Mouse (Mus musculus) gastrocnemius, postnatal 4 days (tissue): ENCODE results near the gene Rin1. TPM values are rescaled to one million over a fixed set of nuclear protein-coding genes. Genes with fewer than 3 reads are reported as not detected.
"Not testable (repeated sequence)": the region's sequence is repeated elsewhere in the genome, so short reads cannot be mapped to it uniquely, and the experiment has no call there.

ENCODE experiments used
- DNase-seq, 2 experiments: peaks; one replicate each; pipeline ENCODE4 v3.0.0; 2021 to 2022; ENCODE audit warnings: low spot score in 2 of 2, mixed read lengths in 2 of 2
- total RNA-seq, 2 experiments: library from RNA; stranded (reverse); gene quantifications; 2 replicates each; pipeline ENCODE4 v1.2.3; 2021

Rin1 gene
- total RNA-seq, 2 experiments from 2014 or later = 3.4 to 3.5 TPM

DNA sequence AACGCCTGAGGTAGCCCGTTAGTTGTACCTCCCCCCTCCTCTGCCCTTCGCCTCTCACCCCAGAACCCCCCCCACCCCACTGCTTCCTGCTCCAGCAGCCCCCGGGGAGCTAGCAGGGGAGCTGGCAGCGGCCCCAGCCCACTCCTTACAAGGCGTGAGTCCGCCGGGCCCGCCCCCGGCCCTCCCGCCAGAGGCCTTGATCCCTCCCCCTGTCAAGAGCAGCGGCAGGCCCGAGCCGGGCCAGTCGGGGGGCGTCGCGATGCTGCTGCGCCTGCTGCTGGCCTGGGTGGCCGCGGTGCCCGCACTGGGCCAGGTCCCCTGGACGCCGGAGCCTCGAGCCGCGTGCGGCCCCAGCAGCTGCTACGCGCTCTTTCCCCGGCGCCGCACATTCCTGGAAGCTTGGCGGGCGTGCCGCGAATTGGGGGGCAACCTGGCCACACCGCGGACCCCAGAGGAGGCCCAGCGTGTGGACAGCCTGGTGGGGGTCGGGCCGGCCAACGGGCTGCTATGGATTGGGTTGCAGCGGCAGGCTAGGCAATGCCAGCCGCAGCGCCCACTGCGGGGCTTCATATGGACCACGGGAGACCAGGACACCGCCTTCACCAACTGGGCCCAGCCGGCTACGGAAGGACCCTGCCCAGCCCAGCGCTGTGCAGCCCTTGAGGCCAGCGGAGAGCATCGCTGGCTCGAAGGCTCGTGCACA is 17.7 kb downstream of the Rin1 start, which contains the start of gene Cd248:
TSS of gene Cd248 (plus strand) at position 212 of the 703 bp plus-strand sequence.
- peak; percentile 80 to 88 for DNase-seq

DNA sequence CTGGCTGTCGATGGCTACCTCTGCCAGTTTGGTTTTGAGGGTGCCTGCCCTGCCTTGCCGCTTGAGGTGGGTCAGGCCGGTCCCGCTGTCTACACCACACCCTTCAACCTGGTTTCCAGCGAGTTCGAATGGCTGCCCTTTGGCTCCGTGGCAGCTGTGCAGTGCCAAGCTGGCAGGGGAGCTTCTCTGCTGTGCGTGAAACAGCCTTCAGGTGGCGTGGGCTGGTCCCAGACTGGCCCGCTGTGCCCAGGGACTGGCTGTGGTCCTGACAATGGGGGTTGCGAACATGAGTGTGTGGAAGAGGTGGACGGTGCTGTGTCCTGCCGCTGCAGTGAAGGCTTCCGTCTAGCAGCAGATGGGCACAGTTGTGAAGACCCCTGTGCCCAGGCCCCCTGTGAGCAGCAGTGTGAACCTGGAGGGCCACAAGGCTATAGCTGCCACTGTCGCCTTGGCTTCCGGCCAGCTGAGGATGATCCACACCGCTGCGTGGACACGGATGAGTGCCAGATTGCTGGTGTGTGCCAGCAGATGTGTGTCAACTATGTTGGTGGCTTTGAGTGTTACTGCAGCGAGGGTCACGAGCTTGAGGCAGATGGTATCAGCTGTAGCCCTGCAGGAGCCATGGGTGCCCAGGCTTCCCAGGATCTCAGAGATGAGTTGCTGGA is 18.4 kb downstream of the Rin1 start:
- DNase-seq = no peak

DNA sequence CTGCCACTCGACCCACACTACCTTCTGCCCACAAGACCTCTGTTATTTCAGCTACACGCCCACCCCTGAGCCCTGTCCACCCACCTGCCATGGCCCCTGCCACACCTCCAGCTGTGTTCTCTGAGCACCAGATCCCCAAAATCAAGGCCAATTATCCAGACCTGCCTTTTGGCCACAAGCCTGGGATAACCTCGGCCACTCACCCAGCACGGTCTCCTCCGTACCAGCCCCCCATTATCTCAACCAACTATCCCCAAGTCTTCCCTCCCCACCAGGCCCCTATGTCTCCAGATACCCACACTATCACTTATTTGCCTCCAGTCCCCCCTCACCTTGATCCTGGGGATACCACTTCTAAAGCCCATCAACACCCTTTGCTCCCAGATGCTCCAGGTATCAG is 19.2 kb downstream of the Rin1 start:
- no peak for DNase-seq

DNA sequence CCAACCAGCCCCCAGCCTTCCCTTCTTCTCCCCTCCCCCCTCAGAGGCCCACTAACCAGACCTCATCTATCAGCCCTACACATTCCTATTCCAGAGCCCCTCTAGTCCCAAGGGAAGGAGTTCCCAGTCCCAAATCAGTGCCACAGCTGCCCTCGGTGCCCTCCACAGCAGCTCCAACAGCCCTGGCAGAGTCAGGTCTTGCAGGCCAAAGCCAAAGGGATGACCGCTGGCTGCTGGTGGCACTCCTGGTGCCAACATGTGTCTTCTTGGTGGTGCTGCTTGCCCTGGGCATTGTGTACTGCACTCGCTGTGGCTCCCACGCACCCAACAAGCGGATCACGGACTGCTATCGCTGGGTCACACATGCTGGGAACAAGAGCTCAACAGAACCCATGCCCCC is 19.7 kb downstream of the Rin1 start:
- no peak for DNase-seq

- DNase-seq = no peak
Measured at GRCm38 (mm10) chr19:5071077-5071476, 20.8 kb downstream of the Rin1 start.

DNA sequence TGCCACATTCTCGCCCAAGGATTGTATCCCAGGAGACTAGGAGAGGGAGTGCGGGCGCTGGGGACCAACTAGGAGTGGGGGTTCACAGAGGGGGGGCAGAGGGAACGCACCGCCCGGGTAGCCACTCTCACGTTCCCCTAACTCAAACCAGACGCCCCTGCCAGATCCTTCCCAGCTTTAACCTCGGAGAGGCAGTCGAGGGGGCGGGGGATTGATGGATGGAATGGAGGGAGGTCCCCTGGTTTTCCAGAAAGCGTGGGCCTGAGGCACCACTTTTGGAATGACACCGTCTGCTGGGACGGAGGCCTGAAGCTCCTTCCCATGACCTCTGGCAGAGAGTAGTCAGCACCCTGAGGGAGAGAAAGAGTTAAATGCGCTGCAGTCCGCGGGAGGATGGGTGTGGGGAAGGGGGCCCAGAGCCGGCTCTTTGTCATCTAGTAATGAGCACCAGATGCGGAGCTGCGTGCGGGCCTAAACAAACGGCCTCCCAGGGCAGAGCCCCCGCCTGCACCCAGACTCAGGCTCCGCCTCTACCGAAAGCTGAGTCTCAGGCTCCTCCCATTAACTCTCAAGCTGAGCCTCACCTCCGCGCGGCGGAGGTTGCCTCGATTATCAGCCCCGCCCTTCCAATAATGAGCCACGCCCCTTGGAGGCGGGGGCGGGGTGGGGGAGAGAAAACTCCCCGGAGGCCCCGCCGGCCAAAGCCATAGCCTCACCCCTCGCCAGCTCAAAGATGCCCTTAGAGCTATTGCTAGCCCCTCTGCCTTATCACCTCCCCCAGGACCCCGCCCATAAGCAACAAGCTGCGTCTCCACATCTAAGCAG is 21.5 kb downstream of the Rin1 start:
- DNase-seq = peak; percentile 49 to 75

GRCm38 (mm10) chr19:5072389-5073019 is 22.2 kb downstream of the Rin1 start:
- no peak for DNase-seq

- no peak for DNase-seq
Measured at GRCm38 (mm10) chr19:5073028-5073427, 22.7 kb downstream of the Rin1 start.

- no peak for DNase-seq
Measured at GRCm38 (mm10) chr19:5073518-5073917, 23.2 kb downstream of the Rin1 start.

DNA sequence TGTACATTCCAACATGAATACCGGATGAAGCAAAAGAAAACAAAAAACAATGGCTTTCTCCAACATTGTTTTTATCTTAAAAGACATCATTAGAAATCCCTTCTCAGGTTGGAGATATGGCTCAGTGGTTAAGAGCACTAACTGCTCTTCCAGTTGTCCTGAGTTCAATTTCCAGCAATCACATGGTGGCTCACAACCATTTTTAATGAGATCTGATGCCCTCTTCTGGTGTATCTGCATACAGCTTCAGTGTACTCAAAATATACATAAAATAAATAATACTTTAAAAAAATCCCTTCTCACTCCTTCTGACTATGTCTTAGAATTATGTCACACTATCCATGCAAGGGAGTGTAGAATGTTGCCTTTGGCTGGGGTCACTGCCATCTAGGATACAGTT is 29.0 kb downstream of the Rin1 start:
- DNase-seq = no peak

DNA sequence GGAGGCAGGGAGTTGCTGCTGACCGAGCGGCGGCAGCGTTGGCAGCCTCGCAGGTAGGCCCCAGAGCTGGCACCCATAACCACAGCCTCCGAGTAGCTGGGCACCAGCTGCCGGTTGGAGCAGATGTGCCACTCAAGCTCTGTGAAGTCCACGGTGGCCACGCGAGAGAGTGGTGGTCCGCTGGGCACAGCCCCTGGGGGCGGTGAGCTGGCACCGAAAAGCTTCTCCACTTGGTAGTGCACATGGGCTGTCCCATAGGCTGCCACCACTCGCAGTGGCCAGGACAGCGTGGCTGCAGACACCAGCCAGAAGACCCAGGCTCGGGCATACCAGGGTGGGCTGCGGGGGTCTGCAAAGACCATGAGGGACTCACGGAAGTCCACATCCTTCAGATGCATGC is 31.7 kb downstream of the Rin1 start:
- DNase-seq = no peak

DNA sequence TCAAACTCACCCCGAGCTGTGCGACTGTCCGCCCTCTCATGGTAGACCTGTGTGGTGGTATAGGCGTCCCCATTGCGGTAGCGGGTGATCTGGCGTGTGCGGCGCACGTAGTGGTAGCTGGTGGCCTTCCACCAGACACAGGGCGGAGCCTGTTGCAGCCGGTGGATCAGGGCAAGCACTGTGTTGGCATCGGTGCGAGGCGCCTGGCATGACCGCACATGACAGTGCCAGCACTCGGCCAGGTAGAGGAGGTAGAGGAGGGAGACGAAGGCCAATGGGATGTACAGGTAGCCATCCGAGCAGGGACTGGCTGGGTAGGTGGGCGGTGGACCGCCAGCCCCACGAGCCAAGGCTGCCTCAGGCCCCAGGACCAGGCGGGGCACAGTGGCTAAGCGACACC is 32.3 kb downstream of the Rin1 start:
- no peak for DNase-seq

DNA sequence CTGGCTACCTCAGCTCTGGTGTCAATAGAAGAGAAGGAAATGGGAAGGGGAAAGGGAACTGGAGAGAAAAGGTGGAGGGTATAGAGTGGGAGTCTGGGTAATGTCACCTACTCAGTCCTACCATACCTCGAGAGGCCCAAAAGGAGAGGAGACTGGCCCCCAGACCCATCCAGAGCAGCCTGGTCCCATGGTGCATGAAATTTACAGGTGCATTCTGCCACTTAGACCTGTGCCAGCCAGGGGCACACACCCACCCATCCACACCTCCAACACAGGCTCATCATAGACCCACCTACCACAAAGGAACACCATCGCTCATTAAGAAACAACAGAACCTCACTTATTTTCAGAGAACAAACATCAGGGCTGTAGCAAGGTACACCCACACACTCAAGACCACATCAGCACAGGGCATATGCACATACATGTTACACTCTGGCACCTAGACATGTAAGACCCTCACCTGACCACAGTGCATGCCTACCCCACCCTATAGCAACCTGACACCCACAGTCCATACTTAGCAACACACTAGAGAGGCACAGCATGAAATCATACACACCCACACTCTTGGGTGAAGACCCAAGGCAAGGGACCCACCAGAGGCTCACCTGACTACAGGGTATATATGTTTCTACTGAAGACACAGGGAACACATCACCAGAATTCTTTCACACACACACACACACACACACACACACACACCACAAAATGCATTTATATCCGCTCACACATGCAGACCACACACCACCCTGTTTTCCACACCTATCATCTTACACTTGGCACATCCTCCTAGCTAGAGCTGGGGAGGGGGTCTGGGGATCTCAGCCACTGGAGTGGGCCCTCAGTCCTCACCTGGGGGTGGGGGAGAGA is 33.9 kb downstream of the Rin1 start:
- no peak for DNase-seq

DNA sequence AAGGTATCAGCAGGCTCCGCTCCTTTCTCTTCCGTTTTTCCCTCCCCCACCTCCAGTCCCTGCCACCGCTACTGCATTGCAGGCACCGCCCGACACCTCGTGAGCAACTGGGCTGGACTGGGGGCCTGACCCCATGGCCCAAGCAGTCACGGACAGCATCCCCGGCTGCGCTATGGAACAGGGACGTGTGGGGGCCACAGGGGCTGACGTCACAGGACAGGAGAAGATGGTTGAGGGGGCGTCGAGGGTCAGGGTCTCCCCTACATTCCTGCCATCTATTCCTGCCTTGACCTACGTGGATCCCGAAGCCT is 34.5 kb downstream of the Rin1 start:
- DNase-seq = no peak

DNA sequence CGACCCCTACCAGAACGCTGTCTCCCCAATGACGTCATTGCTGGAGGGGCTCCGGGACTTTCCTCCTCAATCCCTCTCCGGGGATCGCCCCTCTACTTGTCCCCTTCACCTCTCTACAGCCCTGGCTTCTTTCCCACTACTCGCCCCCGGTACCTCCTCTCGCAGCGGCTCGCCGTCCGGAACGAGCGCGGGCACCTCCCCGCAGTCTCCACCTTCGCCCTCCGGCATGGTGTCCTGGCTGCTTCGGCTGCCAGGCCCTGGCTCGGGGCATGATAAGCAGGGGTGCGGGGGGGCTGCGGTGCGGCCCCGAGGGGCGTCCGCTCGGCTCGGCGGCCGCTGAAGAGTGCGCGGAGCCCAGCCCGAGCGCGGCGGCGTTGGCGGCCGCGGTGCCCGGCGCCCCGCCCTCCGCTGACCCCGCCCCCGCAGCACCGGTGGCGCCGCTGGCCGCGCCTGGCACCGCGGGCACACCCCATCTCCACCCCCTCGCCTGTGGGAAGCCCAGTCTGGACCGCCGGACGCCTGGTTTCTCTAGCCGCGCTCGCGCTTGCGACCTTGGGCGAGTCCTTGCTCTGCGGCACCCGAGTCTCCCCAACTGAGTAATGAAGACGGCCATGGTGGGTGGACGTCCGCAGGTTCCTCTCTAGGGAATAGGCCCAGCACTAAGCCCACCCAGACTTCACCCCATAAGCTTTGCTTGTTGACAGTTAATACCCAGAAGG is 35.0 kb downstream of the Rin1 start, which contains the start of gene Tmem151a:
TSS of gene Tmem151a (minus strand) at position 387 of the 719 bp plus-strand sequence.
- DNase-seq = no peak

DNA sequence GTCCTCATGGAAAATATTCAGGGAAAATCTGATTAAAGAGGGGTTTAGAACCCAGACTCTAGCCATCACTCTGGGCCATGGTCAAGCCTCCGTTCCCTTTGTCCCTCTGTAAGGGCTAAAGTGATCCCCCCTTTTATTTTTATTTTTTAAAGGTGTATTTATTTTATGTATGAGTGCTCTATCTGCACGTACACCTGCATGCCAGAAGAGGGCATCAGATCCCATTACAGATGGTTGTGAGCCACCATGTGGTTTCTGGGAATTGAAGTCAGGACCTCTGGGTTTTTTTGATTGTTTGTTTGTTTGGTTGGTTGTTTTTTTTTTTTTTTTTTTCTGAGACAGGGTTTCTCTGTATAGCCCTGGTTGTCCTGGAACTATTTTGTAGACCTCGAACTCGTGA is 36.3 kb downstream of the Rin1 start:
- not testable (repeated sequence) for DNase-seq

DNA sequence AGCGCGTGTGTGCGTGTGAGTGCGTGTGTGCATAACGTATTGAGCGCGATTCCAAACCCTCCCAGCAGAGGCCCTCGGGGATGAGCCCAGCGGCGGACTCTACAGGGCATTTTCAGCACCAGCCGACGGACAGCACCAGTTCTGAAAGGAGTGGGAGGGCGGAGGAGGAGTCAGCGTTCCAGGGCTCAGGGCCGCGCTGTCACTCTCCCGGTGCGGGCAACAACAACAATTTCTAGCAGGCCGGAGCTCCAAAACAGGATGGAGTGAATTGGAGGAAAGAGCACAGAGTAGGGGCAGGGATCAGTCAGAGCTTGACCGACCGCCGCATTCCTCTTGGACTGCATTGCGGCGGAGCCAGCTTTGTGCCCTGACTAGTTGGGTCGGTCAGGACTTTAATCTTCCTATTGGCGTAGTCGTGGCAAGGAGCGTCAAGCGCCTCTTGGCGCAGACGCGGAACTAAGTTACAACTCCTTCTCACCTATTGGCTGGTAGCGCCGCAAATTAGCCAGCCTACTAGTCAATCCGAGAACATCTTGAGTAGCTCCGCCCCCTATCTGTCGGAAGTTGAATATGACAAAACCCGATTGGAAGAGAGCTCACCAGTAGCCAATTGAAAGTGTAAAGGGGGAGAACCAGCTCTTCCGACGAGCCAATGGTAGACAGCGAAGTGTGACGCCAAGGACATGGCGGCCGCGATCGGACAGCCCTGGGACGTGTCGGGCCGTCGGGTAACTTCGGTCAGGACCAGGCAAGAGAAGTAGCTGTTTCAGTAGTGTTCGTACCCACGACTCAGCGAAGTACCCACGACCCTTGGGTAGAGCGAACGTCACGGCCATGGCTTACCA is 37.8 kb downstream of the Rin1 start, which contains the start of gene Yif1a:
TSS of gene Yif1a (plus strand) at position 655 of the 845 bp plus-strand sequence.
- DNase-seq = peak; percentile 88 to 95

DNA sequence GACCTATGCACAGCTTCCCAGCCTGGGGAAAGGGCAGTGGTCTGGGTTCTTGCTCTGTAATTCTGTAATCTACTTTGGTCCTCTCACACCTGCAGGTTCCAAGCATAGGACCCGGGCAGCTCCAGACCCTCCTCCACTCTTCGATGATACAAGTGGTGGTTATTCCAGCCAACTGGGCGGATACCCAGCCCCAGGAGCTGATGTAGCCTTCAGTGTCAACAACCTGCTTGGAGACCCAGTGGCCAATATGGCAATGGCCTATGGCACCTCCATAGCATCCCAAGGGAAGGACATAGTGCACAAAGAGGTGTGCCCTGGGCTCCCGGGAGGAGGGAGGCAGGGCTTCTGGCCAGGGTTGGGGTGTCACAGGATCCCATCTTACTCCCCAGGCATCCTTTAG is 39.0 kb downstream of the Rin1 start:
- no peak for DNase-seq

GRCm38 (mm10) chr19:5092083-5092482 is 41.8 kb downstream of the Rin1 start:
- no peak for DNase-seq
